Mouse (Mus musculus): ENCODE data around the gene Scrt2. TPM values are rescaled to one million over a fixed set of nuclear protein-coding genes. Genes with fewer than 3 reads are reported as not detected.
"Not testable (repeated sequence)": the region's sequence is repeated elsewhere in the genome, so short reads cannot be mapped to it uniquely, and the experiment has no call there.

The Scrt2 gene
- total RNA-seq, 2 experiments from 2014 or later = 18.7 to 23.9 TPM

- intact Hi-C loops (cut with DNase I) = no loop called here
- Histone ChIP-seq H3K4me3 (no peak overlapping the region), H3K27ac (no peak overlapping the region)
- no peak for DNase-seq (ENCODE audit: extremely low spot score in 1 of 2, low spot score in 2 of 2)
- TF ChIP-seq CTCF (IDR thresholded peaks at IDR 0.05) = no peak
Observed at GRCm38 (mm10) chr2:152056368-152057251, 24.7 kb upstream of the Scrt2 start.

GRCm38 (mm10) chr2:152057252-152057563 lies 24.1 kb upstream of the Scrt2 start:
- intact Hi-C loops (cut with DNase I) = no loop called here
- Histone ChIP-seq H3K27ac (no peak overlapping the region), H3K4me3 (no peak overlapping the region)
- no peak for TF ChIP-seq CTCF (IDR thresholded peaks at IDR 0.05)
- DNase-seq (ENCODE audit: extremely low spot score in 1 of 2, low spot score in 2 of 2) = no peak

- intact Hi-C loops (cut with DNase I); DNase-seq (ENCODE audit: extremely low spot score in 1 of 2, low spot score in 2 of 2): not testable (repeated sequence)
Observed at GRCm38 (mm10) chr2:152062817-152063216, 18.5 kb upstream of the Scrt2 start.

GRCm38 (mm10) chr2:152068660-152069433 lies 12.5 kb upstream of the Scrt2 start:
- H3K27ac ChIP-seq = no peak overlapping the region
- no peak for TF ChIP-seq CTCF (IDR thresholded peaks at IDR 0.05)
- intact Hi-C loops (cut with DNase I) = no loop called here

More at GRCm38 (mm10) chr2:152062817-152063216, 18.5 kb upstream of the Scrt2 start:
- H3K27ac ChIP-seq, H3K4me3 ChIP-seq: not testable (repeated sequence)

GRCm38 (mm10) chr2:152069434-152069786 lies 11.9 kb upstream of the Scrt2 start:
- TF ChIP-seq CTCF (IDR thresholded peaks at IDR 0.05) = no peak
- intact Hi-C loops (cut with DNase I) = no loop called here
- H3K27ac ChIP-seq = no peak overlapping the region
- H3K4me3 ChIP-seq = no peak overlapping the region
- no peak for DNase-seq (ENCODE audit: extremely low spot score in 1 of 2, low spot score in 2 of 2)

More at GRCm38 (mm10) chr2:152068660-152069433, 12.5 kb upstream of the Scrt2 start:
- H3K4me3 ChIP-seq = no peak overlapping the region
- no peak for DNase-seq (ENCODE audit: extremely low spot score in 1 of 2, low spot score in 2 of 2)

GRCm38 (mm10) chr2:152069941-152070340 lies 11.4 kb upstream of the Scrt2 start:
- no peak for DNase-seq (ENCODE audit: extremely low spot score in 1 of 2, low spot score in 2 of 2)
- TF ChIP-seq CTCF (IDR thresholded peaks at IDR 0.05) = no peak
- Histone ChIP-seq H3K4me3 (no peak overlapping the region), H3K27ac (no peak overlapping the region)
- intact Hi-C loops (cut with DNase I) = no loop called here

GRCm38 (mm10) chr2:152074521-152074920 lies 6.8 kb upstream of the Scrt2 start:
- no peak overlapping the region for H3K4me3 ChIP-seq
- H3K27ac ChIP-seq = no peak overlapping the region
- TF ChIP-seq CTCF (IDR thresholded peaks at IDR 0.05) = no peak
- DNase-seq (ENCODE audit: extremely low spot score in 1 of 2, low spot score in 2 of 2) = no peak
- intact Hi-C loops (cut with DNase I) = no loop called here

GRCm38 (mm10) chr2:152075294-152075889 lies 5.9 kb upstream of the Scrt2 start:
- TF ChIP-seq CTCF (IDR thresholded peaks at IDR 0.05) = no peak
- Histone ChIP-seq H3K4me3 (no peak overlapping the region), H3K27ac (no peak overlapping the region)
- intact Hi-C loops (cut with DNase I) = no loop called here
- DNase-seq (ENCODE audit: extremely low spot score in 1 of 2, low spot score in 2 of 2) = no peak

- H3K27ac ChIP-seq = no peak overlapping the region
- DNase-seq (ENCODE audit: extremely low spot score in 1 of 2, low spot score in 2 of 2) = no peak
- H3K4me3 ChIP-seq = no peak overlapping the region
- intact Hi-C loops (cut with DNase I) = no loop called here
- no peak for TF ChIP-seq CTCF (IDR thresholded peaks at IDR 0.05)
Observed at GRCm38 (mm10) chr2:152077337-152077736, 4.0 kb upstream of the Scrt2 start.

GRCm38 (mm10) chr2:152081641-152082448 lies 516 bp downstream of the Scrt2 start:
- Histone ChIP-seq H3K27ac (peak overlapping the region; percentile 90), H3K4me3 (peak overlapping the region; percentile 62)
- intact Hi-C loops (cut with DNase I) = loop anchor here (2.0 kb wide), 1 partner anchor 53 kb away; no protein-coding TSS in a partner anchor
- no peak for TF ChIP-seq CTCF (IDR thresholded peaks at IDR 0.05)
- peak; percentile 72 to 76 for DNase-seq (ENCODE audit: extremely low spot score in 1 of 2, low spot score in 2 of 2)
